Mouse (Mus musculus) neutrophil, adult 5-6 weeks (primary cell): Measurements from ENCODE around the gene Atxn2. TPM values are rescaled to one million over a fixed set of nuclear protein-coding genes. Genes with fewer than 3 reads are reported as not detected.

ENCODE experiments used
- ATAC-seq: fragments of 151-379, 151-347 bp; 2 replicates; pipeline ENCODE4 v1.8.0; 2017; ENCODE audit warnings: mild to moderate bottlenecking, moderate TSS enrichment; ENCODE audit not compliant: insufficient number of reproducible peaks, poor library complexity, low FRiP score, severe bottlenecking; ENCODE audit errors: extremely low read depth
- total RNA-seq: library from RNA; stranded (forward); fragments of 200-1000 nt; gene quantifications from 2 replicates; pipeline ENCODE4 v1.2.3, GENCODE M21; 2017

Gene Atxn2
- total RNA-seq, 1 experiment from 2014 or later: 62.5 TPM

GRCm38 (mm10) chr5:121825606-121826005 lies 114.5 kb downstream of the Atxn2 start:
- ATAC-seq: no peak

- ATAC-seq: no peak
Observed at GRCm38 (mm10) chr5:121827876-121828275, 116.7 kb downstream of the Atxn2 start.

GRCm38 (mm10) chr5:121828491-121829432 lies 117.6 kb downstream of the Atxn2 start:
- no peak for ATAC-seq

GRCm38 (mm10) chr5:121831002-121831601 lies 120.0 kb downstream of the Atxn2 start:
- no peak for ATAC-seq

- ATAC-seq: no peak
Observed at GRCm38 (mm10) chr5:121832376-121833155, 121.4 kb downstream of the Atxn2 start.

- no peak for ATAC-seq
Observed at GRCm38 (mm10) chr5:121833159-121833558, 122.0 kb downstream of the Atxn2 start.

- ATAC-seq: peak; percentile 22
Observed at GRCm38 (mm10) chr5:121833572-121834240, 122.6 kb downstream of the Atxn2 start.

GRCm38 (mm10) chr5:121834241-121834606 lies 123.1 kb downstream of the Atxn2 start:
- ATAC-seq: no peak

GRCm38 (mm10) chr5:121834991-121835747 lies 124.0 kb downstream of the Atxn2 start:
- no peak for ATAC-seq

GRCm38 (mm10) chr5:121835949-121836691 lies 125.0 kb downstream of the Atxn2 start:
- peak; percentile 39 for ATAC-seq

- ATAC-seq: peak; percentile 40
Observed at GRCm38 (mm10) chr5:121836692-121837415, 125.7 kb downstream of the Atxn2 start.

- no peak for ATAC-seq
Observed at GRCm38 (mm10) chr5:121837441-121838340, 126.6 kb downstream of the Atxn2 start, which contains the start of gene Sh2b3. Gene Sh2b3 (minus strand): TSS chr5:121837646.

- peak; percentile 17 for ATAC-seq
Observed at GRCm38 (mm10) chr5:121838341-121839127, 127.4 kb downstream of the Atxn2 start.

- no peak for ATAC-seq
Observed at GRCm38 (mm10) chr5:121839128-121839473, 128.0 kb downstream of the Atxn2 start.

GRCm38 (mm10) chr5:121841516-121841915 lies 130.4 kb downstream of the Atxn2 start:
- ATAC-seq: no peak
